Mouse (Mus musculus): ENCODE data around the gene Myod1. TPM values are rescaled to one million over a fixed set of nuclear protein-coding genes. Genes with fewer than 3 reads are reported as not detected.

Gene Myod1
- polyA plus RNA-seq, 1 experiment from 2014 or later: 0.43 TPM

GRCm38 (mm10) chr7:46378983-46379382 is 2.7 kb downstream of the Myod1 start:
- H3K4me3 ChIP-seq (ENCODE audit: low read length): no peak overlapping the region
- H3K9me3 ChIP-seq (replicated peaks; ENCODE audit: control insufficient read depth, low read length): no peaks in the 10 kb centered on the region
- peaks cover 57% of the 10 kb centered on the region for H3K27me3 ChIP-seq (ENCODE audit: control insufficient read depth, insufficient read depth, low read length)
- no peaks in the 10 kb centered on the region for H3K36me3 ChIP-seq (ENCODE audit: control insufficient read depth, insufficient read depth)
- WGBS: 6% methylated on average over 16 of the region's 16 CpGs
- ATAC-seq (replicated peaks; ENCODE audit: extremely low read depth, insufficient read depth, low FRiP score): no peak
- H3K4me1 ChIP-seq (ENCODE audit: control insufficient read depth, insufficient read depth, low read length): 0 out of 2 replicates have a peak, but pooled peaks cover 3% of the 10 kb centered on the region
- H3K9ac ChIP-seq (ENCODE audit: low read length): no peak overlapping the region
- H3K4me2 ChIP-seq (ENCODE audit: low read depth, low read length): no peak overlapping the region; the same call in 1 of the 2 replicates
- no peak overlapping the region for H3K27ac ChIP-seq (ENCODE audit: low read length)

DNA sequence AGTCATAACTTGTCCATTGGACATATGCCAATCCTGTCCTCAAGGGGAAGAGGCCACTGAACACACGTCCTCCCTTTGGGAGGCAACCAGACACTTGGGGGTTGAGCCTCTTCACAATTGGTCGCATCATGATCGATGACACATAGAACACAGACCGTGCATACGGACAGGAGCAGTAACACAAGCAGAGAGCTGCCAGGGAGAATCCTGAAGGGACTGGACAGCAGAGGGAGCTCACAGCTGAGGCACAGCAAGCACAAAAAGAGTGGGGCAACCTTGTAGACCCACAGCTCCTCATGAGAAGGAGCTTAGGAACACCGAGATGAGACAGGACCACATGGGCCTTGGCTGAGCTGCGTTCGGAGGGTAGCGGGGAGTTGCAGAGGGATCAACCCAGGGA is 4.4 kb downstream of the Myod1 start:
- no peaks in the 10 kb centered on the region for H3K36me3 ChIP-seq (ENCODE audit: control insufficient read depth, insufficient read depth)
- ATAC-seq (replicated peaks; ENCODE audit: extremely low read depth, insufficient read depth, low FRiP score): no peak
- no peak overlapping the region for H3K4me2 ChIP-seq (ENCODE audit: low read depth, low read length)
- H3K4me1 ChIP-seq (ENCODE audit: control insufficient read depth, insufficient read depth, low read length): 0 out of 2 replicates have a peak, but pooled peaks cover 3% of the 10 kb centered on the region
- no peak overlapping the region for H3K9ac ChIP-seq (ENCODE audit: low read length)
- H3K4me3 ChIP-seq (ENCODE audit: low read length): no peak overlapping the region
- no peaks in the 10 kb centered on the region for H3K9me3 ChIP-seq (replicated peaks; ENCODE audit: control insufficient read depth, low read length)
- H3K27me3 ChIP-seq (ENCODE audit: control insufficient read depth, insufficient read depth, low read length): peaks cover 40% of the 10 kb centered on the region
- 54% methylated on average over 9 of the region's 9 CpGs for WGBS
- no peak overlapping the region for H3K27ac ChIP-seq (ENCODE audit: low read length)

DNA sequence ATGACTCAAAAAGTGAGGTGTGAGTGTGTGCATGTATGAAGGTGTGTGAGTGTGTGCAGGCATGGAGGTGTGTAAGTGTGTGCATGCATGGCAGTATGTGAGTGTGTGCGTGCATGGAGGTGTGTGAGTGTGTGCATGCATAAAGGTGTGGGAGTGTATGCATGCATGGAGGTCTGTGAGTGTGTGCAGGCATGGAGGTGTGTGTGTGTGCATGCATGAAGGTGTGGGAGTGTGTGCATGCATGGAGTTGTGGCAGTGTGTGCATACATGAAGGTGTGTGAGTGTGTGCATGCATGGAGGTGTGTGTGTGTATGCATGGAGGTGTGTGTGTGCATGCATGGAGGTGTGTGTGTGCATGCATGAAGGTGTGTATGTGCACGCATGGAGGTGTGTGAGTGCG is 11.2 kb downstream of the Myod1 start:
- no peak overlapping the region for H3K27ac ChIP-seq (ENCODE audit: low read length)
- 67% methylated on average over 3 of the region's 3 CpGs for WGBS
- no peak for ATAC-seq (replicated peaks; ENCODE audit: extremely low read depth, insufficient read depth, low FRiP score)
- H3K9ac ChIP-seq (ENCODE audit: low read length): no peak overlapping the region
- no peak overlapping the region for H3K4me2 ChIP-seq (ENCODE audit: low read depth, low read length)
- no peaks in the 10 kb centered on the region for H3K4me1 ChIP-seq (ENCODE audit: control insufficient read depth, insufficient read depth, low read length)
- H3K9me3 ChIP-seq (replicated peaks; ENCODE audit: control insufficient read depth, low read length): no peaks in the 10 kb centered on the region
- H3K4me3 ChIP-seq (ENCODE audit: low read length): no peak overlapping the region
- H3K36me3 ChIP-seq (ENCODE audit: control insufficient read depth, insufficient read depth): no peaks in the 10 kb centered on the region
- H3K27me3 ChIP-seq (ENCODE audit: control insufficient read depth, insufficient read depth, low read length): no peaks in the 10 kb centered on the region

- Histone ChIP-seq H3K9me3 (replicated peaks; ENCODE audit: control insufficient read depth, low read length) (no peaks in the 10 kb centered on the region), H3K4me1 (ENCODE audit: control insufficient read depth, insufficient read depth, low read length) (no peaks in the 10 kb centered on the region)
- 76% methylated on average over 10 of the region's 10 CpGs for WGBS
Observed at GRCm38 (mm10) chr7:46389456-46390085, 13.3 kb downstream of the Myod1 start.

GRCm38 (mm10) chr7:46390226-46390625 is 14.0 kb downstream of the Myod1 start:
- Histone ChIP-seq H3K4me3 (ENCODE audit: low read length) (no peak overlapping the region), H3K4me2 (ENCODE audit: low read depth, low read length) (no peak overlapping the region), H3K9ac (ENCODE audit: low read length) (no peak overlapping the region), H3K27me3 (ENCODE audit: control insufficient read depth, insufficient read depth, low read length) (peaks cover 20% of the 10 kb centered on the region), H3K9me3 (replicated peaks; ENCODE audit: control insufficient read depth, low read length) (no peaks in the 10 kb centered on the region), H3K27ac (ENCODE audit: low read length) (no peak overlapping the region), H3K4me1 (ENCODE audit: control insufficient read depth, insufficient read depth, low read length) (no peaks in the 10 kb centered on the region), H3K36me3 (ENCODE audit: control insufficient read depth, insufficient read depth) (no peaks in the 10 kb centered on the region)
- WGBS: 58% methylated on average over 4 of the region's 4 CpGs
- ATAC-seq (replicated peaks; ENCODE audit: extremely low read depth, insufficient read depth, low FRiP score): no peak

More at GRCm38 (mm10) chr7:46389456-46390085, 13.3 kb downstream of the Myod1 start:
- H3K4me3 ChIP-seq (ENCODE audit: low read length): no peak overlapping the region
- peaks cover 13% of the 10 kb centered on the region for H3K27me3 ChIP-seq (ENCODE audit: control insufficient read depth, insufficient read depth, low read length)
- H3K9ac ChIP-seq (ENCODE audit: low read length): no peak overlapping the region
- H3K27ac ChIP-seq (ENCODE audit: low read length): no peak overlapping the region
- no peak for ATAC-seq (replicated peaks; ENCODE audit: extremely low read depth, insufficient read depth, low FRiP score)
- no peaks in the 10 kb centered on the region for H3K36me3 ChIP-seq (ENCODE audit: control insufficient read depth, insufficient read depth)
- no peak overlapping the region for H3K4me2 ChIP-seq (ENCODE audit: low read depth, low read length)

DNA sequence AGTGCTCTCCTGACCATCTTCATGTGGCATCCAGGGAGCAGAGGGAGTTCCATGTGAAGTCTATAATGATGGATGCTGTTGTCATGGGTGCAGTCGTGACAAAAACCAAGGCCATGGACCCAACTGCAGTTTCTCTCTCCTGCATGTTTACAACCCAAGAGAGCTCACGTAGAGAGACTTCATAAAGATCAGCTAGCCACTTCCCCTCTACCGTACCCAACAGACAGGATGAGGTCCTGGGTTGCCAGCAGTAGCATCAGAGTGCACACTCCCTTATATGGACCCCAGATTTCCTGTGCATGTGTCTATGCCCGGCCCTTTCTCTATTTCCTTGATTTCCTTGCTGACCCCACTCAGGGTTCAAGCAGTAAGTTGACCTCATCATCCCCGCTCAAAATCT is 15.4 kb downstream of the Myod1 start:
- 45% methylated on average over 5 of the region's 5 CpGs for WGBS
- H3K4me1 ChIP-seq (ENCODE audit: control insufficient read depth, insufficient read depth, low read length): peaks cover 5% of the 10 kb centered on the region
- H3K4me2 ChIP-seq (ENCODE audit: low read depth, low read length): no peak overlapping the region
- H3K36me3 ChIP-seq (ENCODE audit: control insufficient read depth, insufficient read depth): no peaks in the 10 kb centered on the region
- peaks cover 34% of the 10 kb centered on the region for H3K27me3 ChIP-seq (ENCODE audit: control insufficient read depth, insufficient read depth, low read length)
- ATAC-seq (replicated peaks; ENCODE audit: extremely low read depth, insufficient read depth, low FRiP score): no peak
- H3K4me3 ChIP-seq (ENCODE audit: low read length): no peak overlapping the region
- no peaks in the 10 kb centered on the region for H3K9me3 ChIP-seq (replicated peaks; ENCODE audit: control insufficient read depth, low read length)
- H3K27ac ChIP-seq (ENCODE audit: low read length): no peak overlapping the region
- no peak overlapping the region for H3K9ac ChIP-seq (ENCODE audit: low read length)

GRCm38 (mm10) chr7:46393116-46393515 is 16.8 kb downstream of the Myod1 start:
- no peak overlapping the region for H3K4me2 ChIP-seq (ENCODE audit: low read depth, low read length)
- H3K9me3 ChIP-seq (replicated peaks; ENCODE audit: control insufficient read depth, low read length): no peaks in the 10 kb centered on the region
- no peaks in the 10 kb centered on the region for H3K36me3 ChIP-seq (ENCODE audit: control insufficient read depth, insufficient read depth)
- no peak for ATAC-seq (replicated peaks; ENCODE audit: extremely low read depth, insufficient read depth, low FRiP score)
- H3K27me3 ChIP-seq (ENCODE audit: control insufficient read depth, insufficient read depth, low read length): peaks cover 48% of the 10 kb centered on the region
- H3K4me1 ChIP-seq (ENCODE audit: control insufficient read depth, insufficient read depth, low read length): peaks cover 5% of the 10 kb centered on the region
- no peak overlapping the region for H3K27ac ChIP-seq (ENCODE audit: low read length)
- WGBS: 0% methylated on average over 2 of the region's 2 CpGs
- H3K4me3 ChIP-seq (ENCODE audit: low read length): no peak overlapping the region
- no peak overlapping the region for H3K9ac ChIP-seq (ENCODE audit: low read length)

GRCm38 (mm10) chr7:46393718-46394511 is 17.6 kb downstream of the Myod1 start:
- Histone ChIP-seq H3K9me3 (replicated peaks; ENCODE audit: control insufficient read depth, low read length) (no peaks in the 10 kb centered on the region), H3K4me3 (ENCODE audit: low read length) (no peak overlapping the region), H3K4me1 (ENCODE audit: control insufficient read depth, insufficient read depth, low read length) (peaks cover 5% of the 10 kb centered on the region), H3K9ac (ENCODE audit: low read length) (no peak overlapping the region), H3K27ac (ENCODE audit: low read length) (no peak overlapping the region), H3K36me3 (ENCODE audit: control insufficient read depth, insufficient read depth) (no peaks in the 10 kb centered on the region), H3K27me3 (ENCODE audit: control insufficient read depth, insufficient read depth, low read length) (peaks cover 56% of the 10 kb centered on the region), H3K4me2 (ENCODE audit: low read depth, low read length) (no peak overlapping the region)
- 24% methylated on average over 12 of the region's 12 CpGs for WGBS
- ATAC-seq (replicated peaks; ENCODE audit: extremely low read depth, insufficient read depth, low FRiP score): no peak

- no peak overlapping the region for H3K9ac ChIP-seq (ENCODE audit: low read length)
- ATAC-seq (replicated peaks; ENCODE audit: extremely low read depth, insufficient read depth, low FRiP score): no peak
- H3K27ac ChIP-seq (ENCODE audit: low read length): no peak overlapping the region
- no peak overlapping the region for H3K4me3 ChIP-seq (ENCODE audit: low read length)
- 50% methylated on average over 4 of the region's 4 CpGs for WGBS
- H3K4me1 ChIP-seq (ENCODE audit: control insufficient read depth, insufficient read depth, low read length): peaks cover 5% of the 10 kb centered on the region
- peaks cover 66% of the 10 kb centered on the region for H3K27me3 ChIP-seq (ENCODE audit: control insufficient read depth, insufficient read depth, low read length)
- no peak overlapping the region for H3K4me2 ChIP-seq (ENCODE audit: low read depth, low read length)
- H3K9me3 ChIP-seq (replicated peaks; ENCODE audit: control insufficient read depth, low read length): no peaks in the 10 kb centered on the region
- no peaks in the 10 kb centered on the region for H3K36me3 ChIP-seq (ENCODE audit: control insufficient read depth, insufficient read depth)
Observed at GRCm38 (mm10) chr7:46394933-46395332, 18.7 kb downstream of the Myod1 start.
